ENCODE assay signal across 16 mouse cellular contexts in genomic region chr5:65015508-65015907, GRCm38 (mm10).
"Had no signal": no experiment of that assay in that cellular context is flagged by ENCODE, and none has a peak within 500 bp of the region (broad histone marks: within the 10 kb centered on the region; RNA-seq: fewer than 3 reads in every experiment).

No protein-coding gene starts in this region.

- DNase-seq: heart, postnatal 10 days; heart, postnatal 14 days; heart, postnatal 36 days; heart, postnatal 4 days; kidney, adult 11 months; kidney, adult 18-20 months; kidney, adult 2 months; kidney, adult 8-10 months; kidney, adult 9 months; kidney, postnatal 10 days; kidney, postnatal 14 days; kidney, postnatal 25 days; kidney, postnatal 36 days; kidney, postnatal 4 days; layer of hippocampus, adult 9-11 months; layer of hippocampus, postnatal 36 days had no signal
